Mouse (Mus musculus) left cerebral cortex, adult 2 months (tissue): ENCODE measurements around the gene Rcan3. TPM values are rescaled to one million over a fixed set of nuclear protein-coding genes. Genes with fewer than 3 reads are reported as not detected.

ENCODE experiments used
- DNase-seq, 2 experiments: peaks; one replicate each; pipeline ENCODE4 v3.0.0; 2021 to 2022; ENCODE audit warnings: low spot score in 2 of 2, mixed read lengths in 1 of 2; ENCODE audit errors: extremely low spot score in 1 of 2
- H3K27ac ChIP-seq: fragments of 200-600 bp; 2 replicates; pipeline ENCODE4 v1.8.1; 2022
- H3K4me3 ChIP-seq: fragments of 200-600 bp; 2 replicates; pipeline ENCODE4 v1.8.1; 2022
- CTCF ChIP-seq: fragments of 200-600 bp; IDR thresholded peaks from 2 replicates; pipeline ENCODE4 v1.8.1; 2022; ENCODE audit warnings: antibody characterized with exemption, mild to moderate bottlenecking, moderate library complexity
- intact Hi-C: fragments of 180-260 bp; cut with DNase I; formaldehyde crosslinking; loops from one replicate; pipeline ENCODE4 v1.15.1; 2025
- long read RNA-seq, 2 experiments: library from polyadenylated mRNA; stranded (forward); transcript quantifications; one replicate each; pipeline ENCODE4 v2.0.0; 2021; ENCODE audit warnings: borderline mapping rate in 2 of 2
- total RNA-seq, 2 experiments: library from RNA; stranded (reverse); gene quantifications; 2 replicates each; pipeline ENCODE4 v1.2.3; 2021

Gene Rcan3
- total RNA-seq, result 10 to 100 TPM; 24.4 to 30.8 TPM
- long read RNA-seq, experiment 1, full-length matches to known transcripts, result 20 of 50 reads
- long read RNA-seq, experiment 1, partial matches to known transcripts, result 2 of 50 reads
- long read RNA-seq, experiment 1, other reads (novel, unspliced or antisense), result 28 of 50 reads
- long read RNA-seq, experiment 2, full-length matches to known transcripts, result 12 of 42 reads
- long read RNA-seq, experiment 2, partial matches to known transcripts, result 3 of 42 reads
- long read RNA-seq, experiment 2, other reads (novel, unspliced or antisense), result 27 of 42 reads

DNA sequence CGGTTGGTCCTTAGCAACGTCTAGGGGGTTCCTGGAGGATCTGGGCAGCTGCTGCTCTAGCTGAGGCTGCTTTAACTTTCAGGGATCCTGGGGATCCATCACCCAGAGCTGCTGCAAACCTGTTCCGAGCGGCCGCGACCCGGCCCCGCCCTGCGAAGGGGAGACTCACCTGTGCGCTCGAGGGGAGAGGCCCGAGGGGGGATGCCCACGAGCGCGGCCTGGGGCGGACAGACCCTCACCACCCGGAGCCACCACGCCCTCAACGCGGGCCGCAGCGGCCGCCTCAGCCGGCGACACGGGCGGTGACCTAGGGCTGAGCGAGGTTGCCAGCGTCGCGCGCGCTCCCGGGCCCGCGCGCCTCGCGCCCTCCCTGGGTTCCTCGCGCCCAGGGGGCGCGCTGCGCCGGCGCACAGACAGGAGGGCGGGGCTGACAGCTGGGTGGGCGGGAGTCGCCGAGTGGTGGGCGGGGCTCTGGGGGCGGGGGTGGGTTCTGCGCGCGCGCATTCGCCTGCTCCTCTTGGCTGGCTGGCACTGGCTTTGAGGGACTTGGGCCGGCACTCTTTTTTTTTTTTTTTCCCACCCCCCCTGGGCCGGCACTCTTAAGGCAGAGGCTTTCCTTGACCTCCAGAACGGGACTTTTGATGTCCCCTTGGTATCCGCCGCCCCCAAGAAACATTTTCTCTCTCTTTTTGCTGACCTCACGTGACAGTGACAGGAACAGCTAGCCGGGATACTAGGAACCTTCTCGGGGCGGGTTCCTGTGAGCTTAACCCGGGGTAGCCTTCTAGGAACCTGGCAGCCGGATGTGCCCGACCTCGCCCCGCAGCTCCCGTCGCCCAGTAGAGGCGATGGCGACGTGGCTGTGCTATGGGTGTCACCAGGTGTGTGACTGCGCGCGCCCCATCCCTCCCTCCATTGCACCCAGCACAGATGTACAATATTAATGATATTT is at the start of gene Rcan3:
Gene Rcan3 (minus strand): TSS at position 411 of the 952 bp plus-strand sequence.
- DNase-seq, result peak; percentile 40 to 70
- H3K4me3 ChIP-seq, result peak within 1 kb of the TSS; percentile 69
- H3K27ac ChIP-seq, result peak within 1 kb of the TSS; percentile 80
- no peak; the same call in none of the 2 replicates for TF ChIP-seq CTCF
- intact Hi-C loops, result loop anchor here (2.0 kb wide), 1 partner anchor 61 kb away; the partner anchor contains the start of genes Nipal3 and Stpg1

- no peak; the same call in 1 of the 2 replicates for TF ChIP-seq CTCF
- intact Hi-C loops, result no loop called here
- H3K4me3 ChIP-seq, result no peak overlapping the region
- no peak overlapping the region for H3K27ac ChIP-seq
- DNase-seq, result no peak
Observed at GRCm38 (mm10) chr4:135480370-135480769, 46.7 kb upstream of the Rcan3 start.

- no peak overlapping the region for H3K27ac ChIP-seq
- no peak for TF ChIP-seq CTCF
- no peak for DNase-seq
- no peak overlapping the region for H3K4me3 ChIP-seq
- intact Hi-C loops, result no loop called here
Observed at GRCm38 (mm10) chr4:135477851-135478250, 44.2 kb upstream of the Rcan3 start.

- no peak overlapping the region for H3K27ac ChIP-seq
- no peak for TF ChIP-seq CTCF
- no peak for DNase-seq
- no peak overlapping the region for H3K4me3 ChIP-seq
- intact Hi-C loops, result no loop called here
Observed at GRCm38 (mm10) chr4:135463406-135463805, 29.8 kb upstream of the Rcan3 start.

DNA sequence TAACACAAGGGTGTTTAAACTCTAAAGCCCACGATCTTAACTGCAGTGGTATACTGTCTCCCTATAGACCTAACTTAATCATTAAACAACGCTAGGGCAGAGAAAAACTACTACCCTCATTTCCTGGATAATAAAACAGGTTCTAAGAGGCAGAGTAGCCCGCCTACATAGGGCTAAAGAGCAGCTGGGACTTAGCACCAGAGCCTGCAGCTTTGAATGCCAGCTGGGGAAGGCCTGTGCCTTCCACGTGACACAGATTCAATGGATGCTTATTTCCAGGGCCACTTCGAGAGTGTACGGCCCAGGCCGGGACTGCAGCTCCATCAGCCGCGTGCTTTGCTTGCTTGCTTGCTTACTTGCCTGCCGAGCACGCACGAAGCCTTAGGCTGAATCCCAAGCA is 19.9 kb upstream of the Rcan3 start:
- TF ChIP-seq CTCF, result no peak
- Histone ChIP-seq H3K27ac (no peak overlapping the region), H3K4me3 (no peak overlapping the region)
- intact Hi-C loops, result no loop called here
- DNase-seq, result no peak

- no peak overlapping the region for H3K27ac ChIP-seq
- TF ChIP-seq CTCF, result no peak
- H3K4me3 ChIP-seq, result no peak overlapping the region
- no peak for DNase-seq
- intact Hi-C loops, result no loop called here
Observed at GRCm38 (mm10) chr4:135453164-135453563, 19.5 kb upstream of the Rcan3 start.

GRCm38 (mm10) chr4:135451360-135452015 is 17.8 kb upstream of the Rcan3 start:
- Histone ChIP-seq H3K4me3 (no peak overlapping the region), H3K27ac (no peak overlapping the region)
- TF ChIP-seq CTCF, result no peak
- intact Hi-C loops, result no loop called here
- no peak for DNase-seq

DNA sequence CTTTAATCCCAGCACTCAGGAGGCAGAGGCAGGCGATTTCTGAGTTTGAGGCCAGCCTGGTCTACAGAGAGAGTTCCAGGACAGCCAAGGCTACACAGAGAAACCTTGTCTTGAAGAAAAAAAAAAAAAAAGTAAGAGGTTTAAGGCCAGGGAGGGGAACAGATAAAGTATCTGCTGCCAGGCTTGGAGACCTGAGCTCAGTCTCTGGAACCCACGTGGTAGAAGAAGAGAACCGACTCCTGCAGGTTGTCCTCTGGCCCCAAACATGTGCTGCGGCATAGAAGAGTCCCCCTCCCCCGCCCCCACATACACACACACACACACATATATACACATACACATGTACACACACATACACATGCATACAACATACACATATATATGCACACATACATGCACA is 8.8 kb upstream of the Rcan3 start:
- intact Hi-C loops, result no loop called here
- no peak for TF ChIP-seq CTCF

GRCm38 (mm10) chr4:135439904-135440522 is 6.4 kb upstream of the Rcan3 start:
- TF ChIP-seq CTCF, result peak; percentile 21
- H3K27ac ChIP-seq, result no peak overlapping the region
- DNase-seq, result no peak
- intact Hi-C loops, result no loop called here
- H3K4me3 ChIP-seq, result no peak overlapping the region

More for the DNA sequence above, 8.8 kb upstream of the Rcan3 start:
- no peak for DNase-seq
- H3K4me3 ChIP-seq, result no peak overlapping the region
- H3K27ac ChIP-seq, result no peak overlapping the region

DNA sequence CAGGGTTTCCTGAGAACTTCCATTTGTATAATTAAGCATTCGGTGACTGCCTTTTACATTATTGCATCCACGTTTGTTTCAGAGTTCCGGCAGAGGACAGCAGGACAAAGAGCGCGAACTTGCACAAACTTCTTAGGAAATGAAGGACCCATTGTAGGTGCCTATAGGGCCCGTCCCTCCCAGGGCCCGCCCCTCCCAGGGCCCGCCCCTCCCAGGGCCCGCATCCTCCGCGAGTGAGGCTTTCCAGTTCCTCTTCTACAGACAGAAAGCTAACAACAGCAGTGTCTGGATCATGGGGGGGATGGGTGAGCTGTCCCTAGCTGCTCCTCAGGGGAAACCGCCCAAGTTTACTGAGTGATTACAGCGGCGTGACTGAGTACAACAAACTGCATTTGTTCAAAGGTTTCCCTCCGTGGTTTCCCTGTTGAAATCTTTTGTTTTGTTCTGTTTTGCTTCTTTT is 5.6 kb upstream of the Rcan3 start:
- H3K4me3 ChIP-seq, result no peak overlapping the region
- intact Hi-C loops, result no loop called here
- TF ChIP-seq CTCF, result no peak
- DNase-seq, result no peak
- H3K27ac ChIP-seq, result no peak overlapping the region

DNA sequence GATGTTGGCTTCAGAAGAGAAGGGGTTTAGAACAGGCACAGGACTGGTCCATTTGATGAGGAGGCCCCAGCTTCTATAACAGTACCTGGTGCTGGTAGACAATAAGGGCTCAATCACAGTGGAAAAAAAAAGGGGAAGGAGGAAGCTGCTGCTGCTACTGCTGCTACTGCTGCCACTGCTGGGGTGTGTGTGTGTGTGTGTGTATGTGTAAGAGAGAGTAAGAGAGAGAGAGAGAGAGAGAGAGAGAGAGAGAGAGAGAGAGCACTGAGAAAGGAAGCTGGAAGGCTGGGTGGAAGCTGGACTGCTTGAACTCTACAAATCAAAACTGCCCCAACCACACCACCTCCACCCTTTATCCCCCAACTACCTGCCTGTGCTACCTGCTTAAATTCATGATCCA is 4.3 kb upstream of the Rcan3 start:
- Histone ChIP-seq H3K4me3 (no peak overlapping the region), H3K27ac (no peak overlapping the region)
- TF ChIP-seq CTCF, result no peak
- intact Hi-C loops, result no loop called here
- DNase-seq, result no peak
